Mouse (Mus musculus) activated CD4-positive, CD25-positive, alpha-beta regulatory T cell, adult 4 months (primary cell): ENCODE results near the gene Ttc28. TPM values are rescaled to one million over a fixed set of nuclear protein-coding genes. Genes with fewer than 3 reads are reported as not detected.

Source experiments
- ATAC-seq: one replicate; pipeline ENCODE4 v1.8.0; 2017
- polyA plus RNA-seq, 2 experiments: library from polyadenylated mRNA; unstranded; fragments of 100-300 nt; shearing (Covaris generic); gene quantifications; one replicate each; pipeline ENCODE4 v1.2.1; 2017

The Ttc28 gene
- polyA plus RNA-seq, 2 experiments from 2014 or later = 1.9 to 2.6 TPM

GRCm38 (mm10) chr5:110960890-110961289 is 81.3 kb downstream of the Ttc28 start:
- no peak for ATAC-seq

DNA sequence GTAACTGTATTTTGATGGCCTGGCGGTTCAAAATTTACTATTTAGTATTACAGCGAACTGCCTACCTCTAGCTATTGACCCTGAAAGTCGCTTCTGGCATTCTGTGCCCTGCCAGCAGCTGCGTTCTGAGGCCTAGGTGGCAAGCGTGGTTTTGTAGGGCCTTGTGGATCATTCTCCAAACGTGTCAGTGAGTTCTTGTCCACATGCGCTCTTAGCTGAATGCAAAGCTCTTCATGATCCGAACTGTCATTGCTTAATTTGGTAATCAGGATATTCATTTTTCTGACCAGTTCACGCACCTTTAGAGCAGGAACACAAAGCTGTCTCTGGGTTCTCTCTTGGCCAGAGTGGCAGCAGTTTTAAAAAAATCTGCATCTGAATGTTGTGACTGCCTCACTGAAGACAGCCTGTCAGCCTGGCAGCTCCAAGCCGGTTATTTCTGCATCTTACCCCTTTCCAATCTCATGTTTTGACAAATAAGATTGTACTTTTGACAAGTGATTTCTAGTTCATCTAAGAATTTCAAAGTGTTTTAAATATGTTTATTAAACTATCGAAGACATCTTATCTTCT is 88.0 kb downstream of the Ttc28 start:
- no peak for ATAC-seq

DNA sequence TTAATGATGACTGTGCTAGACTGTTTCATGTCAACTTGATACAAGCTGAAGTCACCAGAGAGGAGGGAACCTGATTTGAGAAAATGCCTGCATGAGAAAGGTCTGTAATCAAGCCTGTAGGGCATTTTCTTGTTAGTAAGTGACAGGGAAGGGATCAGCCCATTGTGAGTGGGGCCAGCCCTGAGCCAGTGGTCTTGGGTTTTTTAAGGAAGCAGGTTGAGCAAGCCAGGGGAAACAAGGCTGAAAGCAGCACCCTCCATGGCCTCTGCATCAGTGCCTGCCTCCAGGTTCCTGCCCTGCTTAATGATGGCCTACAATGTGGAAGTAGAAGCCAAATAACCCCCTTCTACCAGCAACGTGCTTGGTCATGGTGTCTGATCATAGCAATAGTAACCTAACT is 89.0 kb downstream of the Ttc28 start:
- no peak for ATAC-seq

DNA sequence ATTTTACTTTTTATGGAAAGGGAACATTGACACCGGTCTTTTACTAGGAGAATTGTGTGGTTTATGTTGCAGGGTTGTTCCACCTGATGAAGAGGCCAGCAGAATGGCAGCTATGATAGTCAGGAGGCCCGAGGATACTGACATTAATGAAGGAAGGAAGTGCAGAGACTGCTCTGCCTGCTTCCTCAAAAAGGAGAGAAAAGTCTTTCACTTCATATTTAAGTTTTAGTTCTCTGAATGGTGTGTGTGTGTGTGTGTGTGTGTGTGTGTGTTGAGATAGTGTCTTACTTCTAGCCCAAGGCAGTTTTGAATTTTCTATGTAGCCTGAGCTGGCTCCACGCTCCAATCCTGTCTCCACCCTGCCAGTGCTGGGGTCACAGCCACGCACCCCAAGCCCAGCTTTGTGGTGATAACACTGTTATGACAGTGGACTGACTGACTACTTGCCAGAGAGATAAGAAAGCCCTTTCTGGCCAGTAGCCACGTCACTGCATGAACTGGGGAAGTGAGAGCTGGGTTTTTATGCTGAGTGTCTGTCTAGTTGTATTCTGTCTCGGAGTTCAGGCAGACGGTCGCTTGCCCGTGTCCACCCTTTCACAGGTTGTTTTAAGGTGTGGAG is 90.7 kb downstream of the Ttc28 start:
- no peak for ATAC-seq

GRCm38 (mm10) chr5:110976721-110977120 is 97.1 kb downstream of the Ttc28 start:
- ATAC-seq = no peak

DNA sequence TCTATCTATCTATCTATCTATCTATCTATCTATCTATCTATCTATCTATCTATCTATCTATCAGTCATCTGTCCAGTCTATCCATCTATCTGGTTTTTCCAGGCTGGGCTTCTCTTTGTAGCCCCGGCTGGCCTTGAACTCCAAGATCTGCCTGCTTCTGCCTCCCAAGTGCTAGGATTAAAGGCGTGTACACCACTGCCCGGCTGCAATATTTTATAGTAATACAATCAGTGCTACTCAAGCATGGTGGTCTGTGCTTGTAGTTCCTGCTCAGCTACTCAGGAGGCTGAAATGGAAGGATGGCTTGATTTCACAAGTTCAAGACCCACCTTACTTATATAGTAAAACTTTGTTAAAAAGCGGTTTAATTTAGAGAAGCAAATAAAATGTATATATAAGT is 98.2 kb downstream of the Ttc28 start:
- ATAC-seq = no peak

DNA sequence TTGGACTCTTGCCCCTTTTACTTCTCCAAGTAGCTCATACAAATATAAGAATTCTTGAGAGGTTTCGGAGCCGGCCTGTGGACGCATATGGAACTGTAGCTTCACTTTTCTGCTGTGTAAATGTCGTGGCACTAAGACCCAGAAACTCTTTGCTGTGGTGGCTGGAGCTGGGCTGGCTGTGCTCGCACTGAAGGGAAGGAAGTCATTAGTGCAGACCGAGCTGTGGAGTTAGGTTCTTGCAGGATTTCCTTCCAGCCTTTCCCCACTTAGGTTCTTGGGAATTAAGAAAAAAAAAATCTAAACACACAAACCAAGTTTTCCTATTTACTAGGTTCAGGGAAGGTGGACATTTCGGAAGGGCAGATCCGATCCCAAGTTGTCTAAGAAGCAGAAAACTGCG is 98.9 kb downstream of the Ttc28 start:
- ATAC-seq = peak; percentile 74

GRCm38 (mm10) chr5:110979011-110979860 is 99.6 kb downstream of the Ttc28 start:
- ATAC-seq = peak; percentile 39

GRCm38 (mm10) chr5:110979861-110980346 is 100.3 kb downstream of the Ttc28 start:
- peak; percentile 86 for ATAC-seq

- no peak for ATAC-seq
These were observed 101.0 kb downstream of the Ttc28 start for GRCm38 (mm10) chr5:110980576-110980975.

DNA sequence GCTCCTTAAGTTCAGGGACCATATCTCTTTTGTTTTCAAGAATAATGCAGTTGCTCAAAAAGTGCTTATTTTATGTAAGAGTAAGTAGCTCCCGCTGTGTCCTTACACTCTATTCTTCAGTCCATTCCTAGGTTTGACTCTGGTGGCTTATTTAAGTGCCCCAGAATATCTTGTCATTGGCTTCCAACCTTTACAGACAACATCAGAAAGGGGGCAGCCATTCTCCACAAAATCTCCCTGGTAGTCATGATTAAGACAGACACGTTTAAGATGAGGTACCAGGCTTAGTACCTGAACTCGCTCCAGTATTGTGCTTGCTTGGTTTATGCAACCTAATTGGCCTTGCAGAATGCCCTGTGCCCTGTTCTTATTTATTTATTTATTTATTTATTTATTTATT is 102.8 kb downstream of the Ttc28 start:
- no peak for ATAC-seq

- ATAC-seq = no peak
These were observed 104.6 kb downstream of the Ttc28 start for GRCm38 (mm10) chr5:110984136-110984681.

DNA sequence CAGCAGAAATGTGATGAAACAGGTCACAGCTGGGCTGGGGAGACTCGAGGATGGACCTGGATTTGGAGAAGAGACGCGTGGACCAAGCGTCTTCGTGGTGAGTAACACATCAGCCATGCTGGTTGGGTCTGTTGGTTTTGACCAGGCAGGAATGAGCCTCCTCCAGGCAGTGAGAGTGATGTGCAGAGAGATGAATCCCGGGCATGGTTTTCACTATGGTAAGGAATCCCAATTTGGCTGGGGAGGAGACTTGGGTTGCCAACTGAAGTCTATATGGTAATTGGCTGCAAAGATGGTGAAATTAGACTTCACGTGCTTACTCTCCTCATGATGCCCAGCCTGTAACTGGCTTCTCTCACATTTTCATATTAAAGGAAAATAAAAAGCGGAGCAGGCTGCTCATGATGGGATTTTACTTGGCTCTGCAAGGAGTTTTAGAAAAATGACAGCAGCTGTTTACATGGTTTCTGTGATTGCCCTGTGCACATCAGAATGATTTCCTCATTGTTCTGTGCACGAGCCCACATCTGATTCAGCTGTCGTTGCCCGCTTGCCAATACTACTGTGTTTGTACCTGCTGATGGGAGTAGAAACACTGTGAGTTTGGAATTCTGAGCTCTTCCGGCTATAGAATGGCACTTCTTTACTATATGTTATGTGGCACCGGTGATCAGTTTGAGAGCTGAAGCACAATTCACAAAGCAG is 117.4 kb downstream of the Ttc28 start:
- ATAC-seq = no peak

GRCm38 (mm10) chr5:110997692-110998091 is 118.1 kb downstream of the Ttc28 start:
- no peak for ATAC-seq

DNA sequence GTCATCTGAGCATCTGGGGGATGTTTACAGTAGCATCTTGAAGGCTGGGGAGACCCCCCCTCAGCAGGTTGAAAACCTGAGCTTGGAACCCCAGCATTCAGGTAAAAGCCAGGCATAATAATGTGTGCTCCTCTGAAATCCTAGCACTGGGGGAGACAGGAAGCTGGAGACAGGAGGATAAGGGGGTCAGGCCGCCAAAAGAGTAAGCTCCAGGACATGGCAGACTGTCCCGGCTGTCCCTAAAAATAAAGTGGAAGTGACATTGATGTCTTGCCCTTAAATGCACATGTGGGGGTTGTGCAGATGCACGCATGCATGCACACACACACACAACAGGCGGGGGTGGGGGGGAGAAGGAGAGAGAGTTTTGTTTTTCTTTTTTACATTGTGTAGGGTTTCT is 118.7 kb downstream of the Ttc28 start:
- ATAC-seq = no peak

- ATAC-seq = no peak
These were observed 121.3 kb downstream of the Ttc28 start for GRCm38 (mm10) chr5:111000953-111001352.

- no peak for ATAC-seq
These were observed 123.6 kb downstream of the Ttc28 start for GRCm38 (mm10) chr5:111003220-111003619.

DNA sequence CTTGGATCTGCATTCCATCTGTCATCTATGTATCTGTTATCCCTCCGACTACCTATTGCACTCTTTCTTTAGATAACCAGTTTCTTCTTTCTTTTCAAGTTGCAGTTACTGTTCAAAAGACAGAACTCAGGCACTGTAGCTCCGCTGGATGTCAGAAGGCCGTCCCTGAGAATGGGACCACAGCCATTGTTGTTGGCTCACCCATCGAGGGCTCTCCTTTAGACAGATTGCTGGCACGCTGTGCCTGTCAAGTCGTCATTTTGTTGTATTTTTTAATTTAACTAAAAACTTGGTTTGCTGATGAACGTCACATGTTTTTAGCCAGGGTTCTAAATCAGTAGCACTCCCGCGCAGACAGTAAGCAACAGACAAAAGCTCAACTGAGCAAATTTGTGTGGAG is 124.1 kb downstream of the Ttc28 start:
- no peak for ATAC-seq

DNA sequence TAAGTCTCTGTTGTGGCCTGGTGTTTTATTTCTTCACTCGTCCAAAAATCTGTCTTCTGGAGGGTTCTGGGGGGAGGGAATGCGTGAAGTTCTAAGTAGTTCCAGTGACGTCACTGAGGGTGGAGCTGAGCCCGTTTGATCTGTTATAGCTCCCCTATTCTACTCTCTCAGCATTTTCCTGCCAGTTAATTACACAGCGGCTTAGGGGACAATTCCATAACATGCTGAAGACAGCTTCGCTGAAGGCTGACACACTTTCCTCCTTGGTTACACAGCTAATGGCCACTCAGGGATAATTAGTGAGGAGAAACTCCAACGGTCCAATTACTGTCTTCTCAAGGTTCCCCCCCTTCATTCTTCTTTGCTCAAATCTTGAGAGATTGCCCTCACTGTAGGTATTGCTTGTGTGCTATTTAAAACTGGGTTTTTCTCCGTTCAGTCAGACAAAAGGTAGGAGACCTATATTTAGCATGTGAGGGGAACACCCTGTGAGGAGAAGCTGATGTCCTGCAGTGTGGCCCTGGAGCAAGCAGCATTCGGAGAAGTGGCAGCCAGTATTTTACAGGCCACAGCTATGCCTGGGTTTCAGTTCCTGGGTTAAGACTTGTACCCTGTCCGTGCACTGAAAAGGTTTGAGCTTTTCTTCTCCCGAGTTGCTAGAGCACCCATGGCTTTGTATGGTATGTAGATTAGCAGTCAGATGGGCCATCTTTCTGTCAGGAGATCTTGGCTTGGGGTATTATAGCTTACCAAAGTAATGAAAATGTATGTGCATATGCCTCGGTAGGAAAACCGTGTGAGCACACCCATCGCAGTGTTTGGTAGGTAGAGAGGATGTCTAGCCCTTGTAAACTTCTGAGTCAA is 126.9 kb downstream of the Ttc28 start:
- ATAC-seq = no peak

GRCm38 (mm10) chr5:111007136-111007500 is 127.5 kb downstream of the Ttc28 start:
- no peak for ATAC-seq

DNA sequence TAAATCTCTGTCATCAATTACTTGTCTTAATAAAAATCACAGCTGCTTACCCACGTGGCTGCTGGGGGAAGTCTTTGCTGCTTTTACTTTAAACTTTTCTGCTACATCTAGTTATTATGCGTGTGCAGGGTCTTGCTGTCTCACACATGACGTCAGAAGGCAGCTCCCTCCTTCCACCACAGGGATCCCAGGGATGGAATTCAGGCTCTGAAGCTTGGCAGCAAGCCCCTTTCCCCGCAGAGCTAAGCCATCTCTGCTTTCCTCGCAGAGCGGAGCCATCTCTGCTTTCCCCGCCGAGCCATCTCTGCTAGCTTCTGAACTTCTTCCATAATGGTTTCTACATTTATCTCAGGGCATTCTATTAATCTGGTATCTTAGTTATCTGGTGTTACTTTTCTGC is 128.3 kb downstream of the Ttc28 start:
- ATAC-seq = no peak

- no peak for ATAC-seq
These were observed 128.8 kb downstream of the Ttc28 start for GRCm38 (mm10) chr5:111008431-111008830.
